Mouse (Mus musculus) lung, embryonic 15.5 days (tissue): ENCODE measurements around the gene Gp1ba. TPM values are rescaled to one million over a fixed set of nuclear protein-coding genes. Genes with fewer than 3 reads are reported as not detected.

Source experiments
- ATAC-seq: fragments of 200-750 bp; cut with Nextera tagmentation; 2 replicates; pipeline ENCODE4 v1.8.0; 2017; ENCODE audit warnings: moderate number of reproducible peaks, borderline replicate concordance; ENCODE audit not compliant: low FRiP score, low TSS enrichment; ENCODE audit errors: extremely low read depth
- H3K27ac ChIP-seq: fragments of 300-500 bp; sonication (generic); 2 replicates; pipeline ENCODE4 v1.5.1; 2015; ENCODE audit warnings: moderate library complexity, mild to moderate bottlenecking, inconsistent platforms
- H3K27me3 ChIP-seq: fragments of 300-500 bp; sonication (generic); 2 replicates; pipeline ENCODE4 v1.6.1; 2015; ENCODE audit warnings: inconsistent platforms
- H3K36me3 ChIP-seq: fragments of 300-500 bp; sonication (generic); 2 replicates; pipeline ENCODE4 v1.6.1; 2015; ENCODE audit warnings: inconsistent platforms
- H3K4me1 ChIP-seq: fragments of 300-500 bp; sonication (generic); 2 replicates; pipeline ENCODE4 v1.6.1; 2015; ENCODE audit warnings: inconsistent platforms
- H3K4me2 ChIP-seq: fragments of 300-500 bp; sonication (generic); 2 replicates; pipeline ENCODE4 v1.6.1; 2015; ENCODE audit warnings: inconsistent platforms, mild to moderate bottlenecking, moderate library complexity
- H3K4me3 ChIP-seq: fragments of 300-500 bp; sonication (generic); 2 replicates; pipeline ENCODE4 v1.5.1; 2015; ENCODE audit warnings: mild to moderate bottlenecking, inconsistent platforms
- H3K9ac ChIP-seq: fragments of 300-500 bp; sonication (generic); 2 replicates; pipeline ENCODE4 v1.6.1; 2015; ENCODE audit warnings: inconsistent platforms
- H3K9me3 ChIP-seq: fragments of 300-500 bp; sonication (generic); 2 replicates; pipeline ENCODE4 v1.6.1; 2016; ENCODE audit warnings: inconsistent platforms
- WGBS: fragments of 180-500 bp; shearing (Covaris S2); methylation state at CpG from one replicate; pipeline ENCODE4 v1.1.7; 2015; 5-methylcytosine and 5-hydroxymethylcytosine counted together
- polyA plus RNA-seq: library from polyadenylated mRNA; unstranded; fragments of >200 nt; fragmentation: Nextera tagmentation; extraction: Ambion mirVana; gene quantifications from 2 replicates; pipeline ENCODE4 v1.2.1, GENCODE M21; 2015

Gp1ba gene
- polyA plus RNA-seq, 1 experiment from 2014 or later = 0.37 TPM

DNA sequence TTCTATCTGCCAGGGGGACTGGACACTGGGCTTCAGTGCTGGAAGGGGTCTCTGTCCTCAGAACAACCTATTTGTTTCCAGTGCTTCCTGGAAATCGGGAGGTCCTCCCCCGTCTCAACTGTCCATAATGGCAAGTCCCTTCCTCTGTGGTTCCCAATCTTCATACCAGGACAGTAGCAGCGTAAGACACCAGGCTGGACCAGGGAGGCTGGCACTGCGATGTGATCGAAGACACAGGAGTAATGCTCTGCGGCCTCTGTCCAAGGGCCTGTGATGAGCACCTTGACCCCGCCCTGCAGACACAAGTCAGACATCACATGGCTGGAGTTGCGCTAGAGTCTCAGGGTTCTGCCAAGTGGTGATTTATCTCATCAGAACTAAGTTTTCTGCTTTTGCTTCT is 40.4 kb downstream of the Gp1ba start:
- H3K4me2 ChIP-seq = no peak overlapping the region
- no peak overlapping the region for H3K27ac ChIP-seq
- ATAC-seq = no peak
- peaks cover 61% of the 10 kb centered on the region for H3K36me3 ChIP-seq
- no peaks in the 10 kb centered on the region for H3K9me3 ChIP-seq
- no peak overlapping the region for H3K4me3 ChIP-seq
- no peaks in the 10 kb centered on the region for H3K27me3 ChIP-seq
- no peak overlapping the region for H3K9ac ChIP-seq
- 94% methylated on average over 8 of the region's 8 CpGs for WGBS
- H3K4me1 ChIP-seq = peaks cover 9% of the 10 kb centered on the region

DNA sequence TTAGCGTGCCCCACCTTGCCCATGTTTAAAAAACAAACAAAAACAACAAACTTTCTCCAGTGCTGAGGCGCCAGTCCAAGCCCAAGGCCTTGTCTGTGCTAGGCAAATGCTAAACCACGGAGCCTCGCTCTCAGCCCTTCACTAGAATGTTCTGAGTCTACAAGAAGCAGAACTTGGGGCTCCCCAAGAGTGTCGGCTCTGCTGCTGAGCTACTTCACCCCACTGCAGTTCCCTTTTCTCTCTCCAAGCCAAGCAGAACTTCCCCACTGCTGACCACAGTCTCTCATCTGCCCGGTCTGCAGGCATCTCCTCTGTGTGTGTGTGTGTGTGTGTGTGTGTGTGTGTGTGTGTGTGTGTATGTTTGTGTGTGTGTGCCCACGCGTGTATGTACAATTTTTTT is 41.0 kb downstream of the Gp1ba start:
- H3K9me3 ChIP-seq = no peaks in the 10 kb centered on the region
- H3K27ac ChIP-seq = no peak overlapping the region
- H3K27me3 ChIP-seq = no peaks in the 10 kb centered on the region
- peaks cover 9% of the 10 kb centered on the region for H3K4me1 ChIP-seq
- no peak overlapping the region for H3K9ac ChIP-seq
- H3K36me3 ChIP-seq = peaks cover 62% of the 10 kb centered on the region
- no peak for ATAC-seq
- no peak overlapping the region for H3K4me3 ChIP-seq
- no peak overlapping the region for H3K4me2 ChIP-seq
- WGBS = 89% methylated on average over 7 of the region's 8 CpGs

- no peaks in the 10 kb centered on the region for H3K9me3 ChIP-seq
- H3K4me2 ChIP-seq = no peak overlapping the region
- H3K27ac ChIP-seq = no peak overlapping the region
- peaks cover 9% of the 10 kb centered on the region for H3K4me1 ChIP-seq
- H3K36me3 ChIP-seq = peaks cover 63% of the 10 kb centered on the region
- ATAC-seq = no peak
- H3K9ac ChIP-seq = no peak overlapping the region
- no peaks in the 10 kb centered on the region for H3K27me3 ChIP-seq
- 68% methylated on average over 12 of the region's 12 CpGs for WGBS
- no peak overlapping the region for H3K4me3 ChIP-seq
These were observed 42.2 kb downstream of the Gp1ba start for GRCm38 (mm10) chr11:70681170-70681569.

DNA sequence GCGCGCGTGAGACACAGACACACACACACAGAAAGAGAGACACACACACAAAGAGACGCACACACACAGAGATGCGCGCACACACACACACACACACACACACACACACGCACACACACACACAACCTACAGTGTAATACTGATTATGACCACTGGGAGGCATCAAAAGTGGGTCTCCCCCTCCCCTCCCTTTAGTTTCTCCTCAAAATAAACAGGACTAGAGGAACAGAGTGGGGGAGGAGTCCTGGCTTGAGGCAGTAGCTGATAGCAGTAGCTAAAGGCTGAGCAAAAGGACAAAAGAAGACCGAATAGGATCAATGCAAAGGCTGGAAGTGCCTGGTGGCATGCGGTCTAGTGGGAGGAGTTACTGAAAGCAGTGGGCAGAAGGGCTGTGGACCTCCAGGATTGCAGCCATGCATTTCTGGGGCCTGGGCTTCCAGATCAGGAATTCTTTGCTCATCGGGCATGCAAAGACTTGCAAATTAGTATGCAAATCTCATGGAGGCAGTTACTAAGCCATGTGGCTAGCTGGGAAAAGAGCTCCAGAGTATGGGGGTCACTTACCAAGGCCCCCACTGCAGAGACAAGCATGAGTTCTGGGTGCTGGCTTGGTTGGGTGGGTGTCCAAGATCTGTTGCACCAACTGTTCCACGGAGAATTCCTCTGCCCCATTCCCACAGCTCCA is 43.1 kb downstream of the Gp1ba start:
- H3K9ac ChIP-seq = no peak overlapping the region
- peaks cover 17% of the 10 kb centered on the region for H3K4me1 ChIP-seq
- H3K27ac ChIP-seq = no peak overlapping the region
- H3K9me3 ChIP-seq = no peaks in the 10 kb centered on the region
- ATAC-seq = peak; percentile 56
- no peak overlapping the region for H3K4me3 ChIP-seq
- H3K27me3 ChIP-seq = no peaks in the 10 kb centered on the region
- H3K36me3 ChIP-seq = peaks cover 54% of the 10 kb centered on the region
- WGBS = 31% methylated on average over 11 of the region's 11 CpGs
- H3K4me2 ChIP-seq = no peak overlapping the region

- H3K4me2 ChIP-seq = no peak overlapping the region
- WGBS = 85% methylated on average over 5 of the region's 5 CpGs
- H3K4me1 ChIP-seq = peaks cover 25% of the 10 kb centered on the region
- ATAC-seq = no peak
- no peak overlapping the region for H3K9ac ChIP-seq
- H3K9me3 ChIP-seq = no peaks in the 10 kb centered on the region
- peaks cover 52% of the 10 kb centered on the region for H3K36me3 ChIP-seq
- H3K27me3 ChIP-seq = no peaks in the 10 kb centered on the region
- H3K27ac ChIP-seq = no peak overlapping the region
- no peak overlapping the region for H3K4me3 ChIP-seq
These were observed 44.7 kb downstream of the Gp1ba start for GRCm38 (mm10) chr11:70683640-70684039.

DNA sequence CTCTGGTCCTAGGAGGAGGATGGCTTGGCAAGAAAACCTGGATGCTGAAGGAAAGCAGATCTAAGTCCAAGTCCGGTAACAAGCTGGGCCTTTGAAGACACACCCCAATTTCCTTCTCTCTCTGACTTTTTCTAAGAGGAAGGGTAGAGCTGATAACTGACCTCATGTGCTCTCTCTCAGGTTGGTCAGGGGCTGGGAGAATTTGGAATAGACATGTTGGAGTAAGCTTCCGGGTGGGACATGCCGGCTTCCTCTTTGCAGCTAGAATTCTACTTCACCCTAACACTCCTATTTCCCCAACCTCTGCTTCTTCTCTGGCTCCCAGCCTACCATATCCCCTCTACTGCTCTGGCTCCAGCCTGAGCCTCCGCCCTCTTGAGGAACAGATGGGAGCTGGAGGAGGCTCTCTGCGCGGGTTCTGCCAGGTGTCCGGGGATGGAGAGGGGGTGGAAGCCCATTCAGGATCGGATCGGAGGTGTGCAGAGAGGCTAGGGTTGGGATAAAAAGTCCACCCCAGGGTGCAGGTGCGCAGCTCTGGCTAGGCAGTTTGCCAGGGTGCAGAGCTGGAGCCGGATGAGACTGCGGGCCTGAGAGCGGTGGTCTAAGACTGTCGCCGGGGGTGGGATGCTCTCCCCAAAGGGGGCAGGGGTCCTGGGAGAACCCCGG is 48.1 kb downstream of the Gp1ba start:
- 2% methylated on average over 16 of the region's 16 CpGs for WGBS
- Histone ChIP-seq H3K4me1 (peaks cover 30% of the 10 kb centered on the region), H3K4me2 (peak overlapping the region; percentile 91), H3K9me3 (no peaks in the 10 kb centered on the region), H3K4me3 (peak overlapping the region; percentile 80), H3K9ac (peak overlapping the region; percentile 80), H3K27ac (peak overlapping the region; percentile 86), H3K36me3 (peaks cover 30% of the 10 kb centered on the region), H3K27me3 (no peaks in the 10 kb centered on the region)
- peak; percentile 58 for ATAC-seq

GRCm38 (mm10) chr11:70687601-70688199 is 48.8 kb downstream of the Gp1ba start, which contains the start of gene Camta2:
Camta2 (minus strand) TSS chr11:70688105.
- Histone ChIP-seq H3K36me3 (peaks cover 27% of the 10 kb centered on the region), H3K4me3 (peak within 1 kb of the TSS; percentile 80), H3K27me3 (no peaks in the 10 kb centered on the region), H3K4me1 (peaks cover 23% of the 10 kb centered on the region), H3K9me3 (no peaks in the 10 kb centered on the region), H3K27ac (peak within 1 kb of the TSS; percentile 86), H3K4me2 (peak within 1 kb of the TSS; percentile 91), H3K9ac (peak within 1 kb of the TSS; percentile 80)
- ATAC-seq = peak; percentile 92
- under 1% methylated on average over 42 of the region's 55 CpGs for WGBS

- Histone ChIP-seq H3K36me3 (peaks cover 22% of the 10 kb centered on the region), H3K4me3 (peak overlapping the region; percentile 80), H3K9me3 (no peaks in the 10 kb centered on the region), H3K9ac (peak overlapping the region; percentile 80), H3K27me3 (no peaks in the 10 kb centered on the region), H3K4me1 (peaks cover 22% of the 10 kb centered on the region), H3K27ac (peak overlapping the region; percentile 86), H3K4me2 (peak overlapping the region; percentile 91)
- 12% methylated on average over 8 of the region's 8 CpGs for WGBS
- ATAC-seq = no peak
These were observed 49.5 kb downstream of the Gp1ba start for GRCm38 (mm10) chr11:70688372-70688771.

- Histone ChIP-seq H3K4me1 (peaks cover 22% of the 10 kb centered on the region), H3K4me3 (no peak overlapping the region), H3K9ac (no peak overlapping the region), H3K27ac (no peak overlapping the region), H3K27me3 (no peaks in the 10 kb centered on the region), H3K9me3 (no peaks in the 10 kb centered on the region), H3K36me3 (peaks cover 10% of the 10 kb centered on the region), H3K4me2 (no peak overlapping the region)
- WGBS = 45% methylated on average over 4 of the region's 4 CpGs
- ATAC-seq = no peak
These were observed 50.7 kb downstream of the Gp1ba start for GRCm38 (mm10) chr11:70689578-70689977.

Other genes with a start within 250 kb of the Gp1ba start
- 38.1 and 38.2 TPM in 2 replicates for gene Pelp1, start 229.1 kb upstream of the Gp1ba start, polyA plus RNA-seq
- 15.3 and 19.3 TPM in 2 replicates for gene Arrb2, start 206.5 kb upstream of the Gp1ba start, polyA plus RNA-seq
- 40.5 and 43.1 TPM in 2 replicates for gene Med11, start 187.2 kb upstream of the Gp1ba start, polyA plus RNA-seq
- 0.45 and 0.73 TPM in 2 replicates for gene Zmynd15, start 179.7 kb upstream of the Gp1ba start, polyA plus RNA-seq
- gene Cxcl16, start 179.1 kb upstream of the Gp1ba start, polyA plus RNA-seq = 6.3 and 7.3 TPM in 2 replicates
- 1.2 and 1.8 TPM in 2 replicates for gene Tm4sf5, start 133.9 kb upstream of the Gp1ba start, polyA plus RNA-seq
- 1.0 and 1.2 TPM in 2 replicates for gene Vmo1, start 124.5 kb upstream of the Gp1ba start, polyA plus RNA-seq
- 0.62 and 0.86 TPM in 2 replicates for gene Gltpd2, start 119.9 kb upstream of the Gp1ba start, polyA plus RNA-seq
- 771 and 802 TPM in 2 replicates for gene Psmb6, start 113.8 kb upstream of the Gp1ba start, polyA plus RNA-seq
- gene Gm40193, start 106.2 kb upstream of the Gp1ba start, polyA plus RNA-seq = not detected in 2 replicates
- 8.6 and 8.9 TPM in 2 replicates for gene Pld2, start 99.1 kb upstream of the Gp1ba start, polyA plus RNA-seq
- gene Mink1, start 76.2 kb upstream of the Gp1ba start, polyA plus RNA-seq = 8.6 and 10.8 TPM in 2 replicates
- not detected in 2 replicates for gene 4930544D05Rik, start 23.3 kb upstream of the Gp1ba start, polyA plus RNA-seq
- gene Chrne, start 19.9 kb upstream of the Gp1ba start, polyA plus RNA-seq = 0.26 TPM in 1 of 2 replicates, not detected in the other
- 101 and 119 TPM in 2 replicates for gene Rnf167, start 8.1 kb downstream of the Gp1ba start, polyA plus RNA-seq
- gene Slc25a11, start 8.4 kb downstream of the Gp1ba start, polyA plus RNA-seq = 150 and 162 TPM in 2 replicates
- gene Pfn1, start 15.5 kb downstream of the Gp1ba start, polyA plus RNA-seq = 1,970 and 2,089 TPM in 2 replicates
- 27.9 and 33.3 TPM in 2 replicates for gene Eno3, start 18.1 kb downstream of the Gp1ba start, polyA plus RNA-seq
- gene Spag7, start 30.3 kb downstream of the Gp1ba start, polyA plus RNA-seq = 170 TPM in 2 replicates
- gene Camta2, start 49.0 kb downstream of the Gp1ba start, polyA plus RNA-seq = 11.8 and 12.8 TPM in 2 replicates
- 1.0 and 1.5 TPM in 2 replicates for gene Inca1, start 61.0 kb downstream of the Gp1ba start, polyA plus RNA-seq
- 4.7 and 4.8 TPM in 2 replicates for gene Kif1c, start 61.4 kb downstream of the Gp1ba start, polyA plus RNA-seq
- gene Zfp3, start 125.1 kb downstream of the Gp1ba start, polyA plus RNA-seq = 4.6 and 5.4 TPM in 2 replicates
- 0.35 and 0.46 TPM in 2 replicates for gene Scimp, start 173.5 kb downstream of the Gp1ba start, polyA plus RNA-seq
- gene Rabep1, start 205.7 kb downstream of the Gp1ba start, polyA plus RNA-seq = 29.9 and 32.5 TPM in 2 replicates